Mouse (Mus musculus) lung, embryonic 14.5 days (tissue): ENCODE results near the gene Pdpk1. TPM values are rescaled to one million over a fixed set of nuclear protein-coding genes. Genes with fewer than 3 reads are reported as not detected.

Experiments used
- ATAC-seq: fragments of 200-750 bp; cut with Nextera tagmentation; 2 replicates; pipeline ENCODE4 v1.8.0; 2017; ENCODE audit warnings: mild to moderate bottlenecking, moderate TSS enrichment, moderate library complexity; ENCODE audit not compliant: insufficient read depth
- DNase-seq: peaks from one replicate; pipeline ENCODE4 v3.0.0-alpha.2; 2015
- H3K27ac ChIP-seq: fragments of 300-500 bp; sonication (generic); 2 replicates; pipeline ENCODE4 v1.5.1; 2014; ENCODE audit warnings: low read depth, mild to moderate bottlenecking, moderate library complexity
- H3K27me3 ChIP-seq: fragments of 300-500 bp; sonication (generic); 2 replicates; pipeline ENCODE4 v1.6.1; 2014; ENCODE audit warnings: low read length, control low read depth; ENCODE audit not compliant: insufficient read depth
- H3K36me3 ChIP-seq: fragments of 300-500 bp; sonication (generic); 2 replicates; pipeline ENCODE4 v1.6.1; 2014; ENCODE audit warnings: control low read depth; ENCODE audit not compliant: insufficient read depth
- H3K4me1 ChIP-seq: fragments of 300-500 bp; sonication (generic); 2 replicates; pipeline ENCODE4 v1.6.1; 2014; ENCODE audit warnings: antibody characterized with exemption, control low read depth; ENCODE audit not compliant: insufficient read depth
- H3K4me2 ChIP-seq: fragments of 300-500 bp; sonication (generic); 2 replicates; pipeline ENCODE4 v1.6.1; 2014; ENCODE audit warnings: mild to moderate bottlenecking
- H3K4me3 ChIP-seq: fragments of 300-500 bp; sonication (generic); 2 replicates; pipeline ENCODE4 v1.5.1; 2014; ENCODE audit warnings: low read depth, low read length
- H3K9ac ChIP-seq: fragments of 300-500 bp; sonication (generic); 2 replicates; pipeline ENCODE4 v1.6.1; 2014
- H3K9me3 ChIP-seq: fragments of 300-500 bp; sonication (generic); 2 replicates; pipeline ENCODE4 v1.6.1; 2016; ENCODE audit warnings: low read depth, low read length, control low read depth
- CTCF ChIP-seq: IDR thresholded peaks from 2 replicates; pipeline ENCODE4 v1.5.1; 2016; ENCODE audit warnings: antibody characterized with exemption, low read depth
- WGBS: fragments of 180-500 bp; shearing (Covaris S2); extraction: QIAGEN DNeasy Blood & Tissue Kit; methylation state at CpG from one replicate; pipeline ENCODE4 v1.1.7; 2014; 5-methylcytosine and 5-hydroxymethylcytosine counted together
- polyA plus RNA-seq: library from polyadenylated mRNA; unstranded; fragments of >200 nt; fragmentation: Nextera tagmentation; extraction: Ambion mirVana; gene quantifications from 2 replicates; pipeline ENCODE4 v1.2.1, GENCODE M21; 2014

Gene Pdpk1
- polyA plus RNA-seq, 1 experiment from 2014 or later, result 37.3 TPM

GRCm38 (mm10) chr17:24084593-24084992 lies 66.1 kb downstream of the Pdpk1 start:
- Histone ChIP-seq H3K36me3 (peaks cover 56% of the 10 kb centered on the region), H3K27ac (no peak overlapping the region), H3K9me3 (no peaks in the 10 kb centered on the region), H3K4me1 (no peaks in the 10 kb centered on the region), H3K4me2 (no peak overlapping the region), H3K4me3 (no peak overlapping the region), H3K27me3 (no peaks in the 10 kb centered on the region), H3K9ac (no peak overlapping the region)
- DNase-seq, result no peak
- ATAC-seq, result no peak
- no peak for TF ChIP-seq CTCF
- WGBS, result 50% methylated on average over 1 of the region's 1 CpGs

GRCm38 (mm10) chr17:24077101-24077500 lies 73.6 kb downstream of the Pdpk1 start:
- H3K4me2 ChIP-seq, result no peak overlapping the region
- H3K36me3 ChIP-seq, result peaks cover 39% of the 10 kb centered on the region
- DNase-seq (no peak), ATAC-seq (no peak)
- no peak overlapping the region for H3K4me3 ChIP-seq
- H3K27me3 ChIP-seq, result no peaks in the 10 kb centered on the region
- no peaks in the 10 kb centered on the region for H3K9me3 ChIP-seq
- H3K27ac ChIP-seq, result no peak overlapping the region
- TF ChIP-seq CTCF, result no peak
- no peak overlapping the region for H3K9ac ChIP-seq
- WGBS, result 83% methylated on average over 2 of the region's 2 CpGs
- 0 out of 2 replicates have a peak, but pooled peaks cover 2% of the 10 kb centered on the region for H3K4me1 ChIP-seq

GRCm38 (mm10) chr17:24072919-24073696 lies 77.6 kb downstream of the Pdpk1 start, which contains the start of gene Kctd5:
TSS of gene Kctd5 (minus strand) at chr17:24073485.
- peak within 1 kb of the TSS; percentile 80 for H3K27ac ChIP-seq
- DNase-seq (peak; percentile 99), ATAC-seq (peak; percentile 99)
- 0 out of 2 replicates have a peak, but pooled peaks cover 6% of the 10 kb centered on the region for H3K4me1 ChIP-seq
- H3K9me3 ChIP-seq, result no peaks in the 10 kb centered on the region
- peak within 1 kb of the TSS; percentile 97 for H3K4me3 ChIP-seq
- no peak for TF ChIP-seq CTCF
- H3K36me3 ChIP-seq, result peaks cover 15% of the 10 kb centered on the region
- H3K4me2 ChIP-seq, result peak within 1 kb of the TSS; percentile 76
- peak within 1 kb of the TSS; percentile 95 for H3K9ac ChIP-seq
- H3K27me3 ChIP-seq, result no peaks in the 10 kb centered on the region
- under 1% methylated on average over 61 of the region's 62 CpGs for WGBS

GRCm38 (mm10) chr17:24069531-24069930 lies 81.2 kb downstream of the Pdpk1 start:
- no peak for TF ChIP-seq CTCF
- Histone ChIP-seq H3K4me2 (no peak overlapping the region), H3K9me3 (no peaks in the 10 kb centered on the region), H3K27ac (no peak overlapping the region), H3K4me1 (0 out of 2 replicates have a peak, but pooled peaks cover 6% of the 10 kb centered on the region), H3K4me3 (no peak overlapping the region), H3K36me3 (peaks cover 18% of the 10 kb centered on the region; the same call in 1 of the 2 replicates), H3K9ac (no peak overlapping the region), H3K27me3 (no peaks in the 10 kb centered on the region)
- DNase-seq, result no peak
- no peak for ATAC-seq
- WGBS, result 86% methylated on average over 3 of the region's 3 CpGs

GRCm38 (mm10) chr17:24068271-24068670 lies 82.5 kb downstream of the Pdpk1 start:
- no peaks in the 10 kb centered on the region for H3K9me3 ChIP-seq
- no peak overlapping the region for H3K4me3 ChIP-seq
- no peaks in the 10 kb centered on the region for H3K27me3 ChIP-seq
- H3K27ac ChIP-seq, result no peak overlapping the region
- TF ChIP-seq CTCF, result no peak
- H3K36me3 ChIP-seq, result peaks cover 18% of the 10 kb centered on the region; the same call in 1 of the 2 replicates
- 0 out of 2 replicates have a peak, but pooled peaks cover 6% of the 10 kb centered on the region for H3K4me1 ChIP-seq
- no peak overlapping the region for H3K9ac ChIP-seq
- DNase-seq (no peak), ATAC-seq (no peak)
- no peak overlapping the region for H3K4me2 ChIP-seq
- 89% methylated on average over 5 of the region's 5 CpGs for WGBS

GRCm38 (mm10) chr17:24062459-24063155 lies 88.1 kb downstream of the Pdpk1 start:
- no peaks in the 10 kb centered on the region for H3K27me3 ChIP-seq
- H3K9me3 ChIP-seq, result no peaks in the 10 kb centered on the region
- DNase-seq (no peak), ATAC-seq (no peak)
- peaks cover 45% of the 10 kb centered on the region for H3K36me3 ChIP-seq
- no peaks in the 10 kb centered on the region for H3K4me1 ChIP-seq
- 80% methylated on average over 4 of the region's 4 CpGs for WGBS
- H3K27ac ChIP-seq, result no peak overlapping the region
- no peak overlapping the region for H3K4me2 ChIP-seq
- no peak overlapping the region for H3K9ac ChIP-seq
- H3K4me3 ChIP-seq, result no peak overlapping the region
- TF ChIP-seq CTCF, result no peak

GRCm38 (mm10) chr17:24057730-24058245 lies 92.9 kb downstream of the Pdpk1 start:
- no peak for DNase-seq
- H3K36me3 ChIP-seq, result peaks cover 77% of the 10 kb centered on the region
- no peak for ATAC-seq
- no peak overlapping the region for H3K9ac ChIP-seq
- no peaks in the 10 kb centered on the region for H3K9me3 ChIP-seq
- H3K4me2 ChIP-seq, result no peak overlapping the region
- no peaks in the 10 kb centered on the region for H3K4me1 ChIP-seq
- H3K27ac ChIP-seq, result no peak overlapping the region
- no peaks in the 10 kb centered on the region for H3K27me3 ChIP-seq
- 90% methylated on average over 5 of the region's 5 CpGs for WGBS
- H3K4me3 ChIP-seq, result no peak overlapping the region
- TF ChIP-seq CTCF, result no peak
